Mouse (Mus musculus): ENCODE results near the gene Cend1.

The Cend1 gene

GRCm38 (mm10) chr7:141443081-141443821 is 14.0 kb upstream of the Cend1 start:
- peak; percentile 66 for DNase-seq (ENCODE audit: low read depth)

GRCm38 (mm10) chr7:141442199-141442598 is 12.9 kb upstream of the Cend1 start:
- DNase-seq (ENCODE audit: low read depth) = no peak

GRCm38 (mm10) chr7:141441460-141441859 is 12.2 kb upstream of the Cend1 start:
- no peak for DNase-seq (ENCODE audit: low read depth)

GRCm38 (mm10) chr7:141440613-141441012 is 11.3 kb upstream of the Cend1 start:
- DNase-seq (ENCODE audit: low read depth) = no peak

- no peak for DNase-seq (ENCODE audit: low read depth)
Measured at GRCm38 (mm10) chr7:141439811-141440210, 10.5 kb upstream of the Cend1 start.

GRCm38 (mm10) chr7:141439140-141439679 is 9.9 kb upstream of the Cend1 start:
- no peak for DNase-seq (ENCODE audit: low read depth)

- DNase-seq (ENCODE audit: low read depth) = no peak
Measured at GRCm38 (mm10) chr7:141438201-141438968, 9.1 kb upstream of the Cend1 start.

- peak; percentile 66 for DNase-seq (ENCODE audit: low read depth)
Measured at GRCm38 (mm10) chr7:141437178-141438120, 8.2 kb upstream of the Cend1 start, which contains the start of gene Slc25a22. Gene Slc25a22, minus strand, starts transcription at chr7:141437892.

GRCm38 (mm10) chr7:141436523-141436892 is 7.2 kb upstream of the Cend1 start:
- DNase-seq (ENCODE audit: low read depth) = no peak

GRCm38 (mm10) chr7:141435856-141436522 is 6.7 kb upstream of the Cend1 start:
- no peak for DNase-seq (ENCODE audit: low read depth)

- DNase-seq (ENCODE audit: low read depth) = peak; percentile 78
Measured at GRCm38 (mm10) chr7:141435129-141435855, 6.0 kb upstream of the Cend1 start.

GRCm38 (mm10) chr7:141434464-141434863 is 5.2 kb upstream of the Cend1 start:
- DNase-seq (ENCODE audit: low read depth) = no peak

- no peak for DNase-seq (ENCODE audit: low read depth)
Measured at GRCm38 (mm10) chr7:141433517-141434400, 4.5 kb upstream of the Cend1 start.

GRCm38 (mm10) chr7:141432741-141433516 is 3.6 kb upstream of the Cend1 start:
- DNase-seq (ENCODE audit: low read depth) = no peak

- DNase-seq (ENCODE audit: low read depth) = no peak
Measured at GRCm38 (mm10) chr7:141432186-141432611, 2.9 kb upstream of the Cend1 start.

GRCm38 (mm10) chr7:141431434-141432185 is 2.3 kb upstream of the Cend1 start:
- no peak for DNase-seq (ENCODE audit: low read depth)

- no peak for DNase-seq (ENCODE audit: low read depth)
Measured at GRCm38 (mm10) chr7:141430585-141431240, 1.4 kb upstream of the Cend1 start.
